Mouse (Mus musculus): Measurements from ENCODE around the gene Spag16.

Spag16 gene

GRCm38 (mm10) chr1:70518918-70519317 lies 692.1 kb downstream of the Spag16 start:
- DNase-seq, result no peak

- no peak for DNase-seq
Measured at GRCm38 (mm10) chr1:70527134-70527533, 700.4 kb downstream of the Spag16 start.

GRCm38 (mm10) chr1:70529771-70530170 lies 703.0 kb downstream of the Spag16 start:
- no peak for DNase-seq

GRCm38 (mm10) chr1:70551839-70552238 lies 725.1 kb downstream of the Spag16 start:
- DNase-seq, result no peak

- DNase-seq, result no peak
Measured at GRCm38 (mm10) chr1:70621805-70622204, 795.0 kb downstream of the Spag16 start.

GRCm38 (mm10) chr1:70624803-70625460 lies 798.2 kb downstream of the Spag16 start:
- DNase-seq, result no peak

- DNase-seq, result no peak
Measured at GRCm38 (mm10) chr1:70652719-70653118, 825.9 kb downstream of the Spag16 start.

- peak; percentile 87 to 93 for DNase-seq
Measured at GRCm38 (mm10) chr1:70692529-70692928, 865.8 kb downstream of the Spag16 start.

- no peak for DNase-seq
Measured at GRCm38 (mm10) chr1:70700270-70700669, 873.5 kb downstream of the Spag16 start.

- no peak for DNase-seq
Measured at GRCm38 (mm10) chr1:70703934-70704333, 877.2 kb downstream of the Spag16 start.

- no peak for DNase-seq
Measured at GRCm38 (mm10) chr1:70705821-70706220, 879.1 kb downstream of the Spag16 start.

- DNase-seq, result no peak
Measured at GRCm38 (mm10) chr1:70725045-70725444, 898.3 kb downstream of the Spag16 start.

GRCm38 (mm10) chr1:70725655-70726066 lies 898.9 kb downstream of the Spag16 start, which contains the start of gene Vwc2l:
Vwc2l (plus strand) TSS chr1:70725715.
- peak; percentile 64 to 75 for DNase-seq
